Mouse (Mus musculus): ENCODE results near the gene Phkg2. TPM values are rescaled to one million over a fixed set of nuclear protein-coding genes. Genes with fewer than 3 reads are reported as not detected.
"Not testable (repeated sequence)": the region's sequence is repeated elsewhere in the genome, so short reads cannot be mapped to it uniquely, and the experiment has no call there.

Gene Phkg2
- total RNA-seq, 2 experiments from 2014 or later = 10.1 to 10.7 TPM

- intact Hi-C loops (cut with DNase I; ENCODE audit: low total_unique reads) = no loop called here
- no peak for DNase-seq
These were observed 23.6 kb downstream of the Phkg2 start for GRCm38 (mm10) chr7:127596747-127597146.

DNA sequence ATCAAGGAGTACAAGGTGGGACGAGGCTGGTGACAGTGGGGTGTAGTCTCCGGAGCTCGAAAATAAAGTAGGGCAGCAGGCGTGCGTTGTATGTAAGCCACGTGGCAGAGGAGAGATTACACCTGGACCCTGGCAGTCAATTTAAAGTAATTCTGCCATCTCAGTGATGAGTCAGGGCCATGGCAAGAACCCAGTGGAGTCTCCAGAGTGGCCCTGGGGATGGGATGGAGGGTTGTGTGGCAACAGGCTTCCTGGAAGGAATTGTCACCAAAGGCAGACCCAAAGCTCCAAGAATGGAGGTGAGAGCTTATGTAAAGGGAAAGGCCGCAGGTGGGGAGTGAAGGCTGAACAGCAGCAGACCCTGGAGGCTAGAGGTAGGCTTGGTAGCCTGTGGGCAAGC, 27.5 kb downstream of the Phkg2 start:
- intact Hi-C loops (cut with DNase I; ENCODE audit: low total_unique reads) = no loop called here
- DNase-seq = no peak

GRCm38 (mm10) chr7:127601735-127602134, 28.6 kb downstream of the Phkg2 start:
- DNase-seq = no peak
- intact Hi-C loops (cut with DNase I; ENCODE audit: low total_unique reads) = no loop called here

DNA sequence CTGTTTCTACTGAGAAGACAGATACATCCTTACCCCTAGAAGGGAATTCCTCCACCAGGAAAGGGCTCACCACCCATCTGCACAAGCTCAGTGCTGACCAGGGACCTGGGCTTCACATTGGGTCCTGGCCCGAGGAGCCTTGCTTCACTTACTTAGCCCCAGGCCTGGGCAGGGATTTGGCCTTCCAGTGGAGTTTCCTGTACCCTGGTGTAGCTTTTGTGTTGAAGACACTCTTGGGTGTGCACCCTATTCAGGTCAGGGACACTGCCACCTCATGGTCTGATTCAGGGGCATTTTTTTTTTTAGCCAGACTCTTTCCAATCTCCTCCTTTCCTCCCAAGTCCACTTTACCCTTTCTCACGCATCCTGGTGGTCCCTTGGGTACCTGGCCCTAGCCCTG, 29.8 kb downstream of the Phkg2 start:
- intact Hi-C loops (cut with DNase I; ENCODE audit: low total_unique reads) = no loop called here
- no peak for DNase-seq

- intact Hi-C loops (cut with DNase I; ENCODE audit: low total_unique reads) = no loop called here
- no peak for DNase-seq
These were observed 31.1 kb downstream of the Phkg2 start for GRCm38 (mm10) chr7:127604256-127604655.

- intact Hi-C loops (cut with DNase I; ENCODE audit: low total_unique reads) = loop anchor here (5.0 kb wide), 1 partner anchor 35 kb away; no protein-coding TSS in a partner anchor
- DNase-seq = no peak
These were observed 34.0 kb downstream of the Phkg2 start for GRCm38 (mm10) chr7:127607150-127607549.

GRCm38 (mm10) chr7:127611011-127611410, 37.9 kb downstream of the Phkg2 start:
- intact Hi-C loops (cut with DNase I; ENCODE audit: low total_unique reads) = no loop called here
- no peak for DNase-seq

- intact Hi-C loops (cut with DNase I; ENCODE audit: low total_unique reads) = no loop called here
- DNase-seq = no peak
These were observed 38.4 kb downstream of the Phkg2 start for GRCm38 (mm10) chr7:127611561-127611960.

DNA sequence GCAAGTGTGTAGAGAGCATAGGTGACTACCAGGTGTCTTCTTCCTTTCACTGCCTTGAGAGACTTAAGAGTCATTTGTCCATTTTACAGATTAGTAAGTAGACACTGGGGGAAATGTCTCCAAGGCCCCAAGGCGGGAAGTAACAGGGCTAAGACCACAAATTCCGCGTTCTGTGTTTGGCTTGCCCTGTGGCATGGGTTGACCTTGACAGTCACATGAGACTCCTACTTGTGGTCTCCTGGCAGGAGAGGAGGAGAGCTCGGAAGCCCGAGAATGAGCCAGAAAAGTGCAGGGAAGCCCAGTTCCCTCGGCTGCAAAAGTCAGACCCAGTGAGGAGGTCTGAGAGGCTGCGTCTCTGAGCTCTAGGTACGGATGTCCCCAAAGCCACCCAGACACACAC, 40.4 kb downstream of the Phkg2 start:
- intact Hi-C loops (cut with DNase I; ENCODE audit: low total_unique reads) = no loop called here
- DNase-seq = no peak

- DNase-seq = no peak
- intact Hi-C loops (cut with DNase I; ENCODE audit: low total_unique reads) = no loop called here
These were observed 41.0 kb downstream of the Phkg2 start for GRCm38 (mm10) chr7:127614091-127614490.

GRCm38 (mm10) chr7:127614511-127614890, 41.4 kb downstream of the Phkg2 start:
- DNase-seq = peak; percentile 56
- intact Hi-C loops (cut with DNase I; ENCODE audit: low total_unique reads) = no loop called here

DNA sequence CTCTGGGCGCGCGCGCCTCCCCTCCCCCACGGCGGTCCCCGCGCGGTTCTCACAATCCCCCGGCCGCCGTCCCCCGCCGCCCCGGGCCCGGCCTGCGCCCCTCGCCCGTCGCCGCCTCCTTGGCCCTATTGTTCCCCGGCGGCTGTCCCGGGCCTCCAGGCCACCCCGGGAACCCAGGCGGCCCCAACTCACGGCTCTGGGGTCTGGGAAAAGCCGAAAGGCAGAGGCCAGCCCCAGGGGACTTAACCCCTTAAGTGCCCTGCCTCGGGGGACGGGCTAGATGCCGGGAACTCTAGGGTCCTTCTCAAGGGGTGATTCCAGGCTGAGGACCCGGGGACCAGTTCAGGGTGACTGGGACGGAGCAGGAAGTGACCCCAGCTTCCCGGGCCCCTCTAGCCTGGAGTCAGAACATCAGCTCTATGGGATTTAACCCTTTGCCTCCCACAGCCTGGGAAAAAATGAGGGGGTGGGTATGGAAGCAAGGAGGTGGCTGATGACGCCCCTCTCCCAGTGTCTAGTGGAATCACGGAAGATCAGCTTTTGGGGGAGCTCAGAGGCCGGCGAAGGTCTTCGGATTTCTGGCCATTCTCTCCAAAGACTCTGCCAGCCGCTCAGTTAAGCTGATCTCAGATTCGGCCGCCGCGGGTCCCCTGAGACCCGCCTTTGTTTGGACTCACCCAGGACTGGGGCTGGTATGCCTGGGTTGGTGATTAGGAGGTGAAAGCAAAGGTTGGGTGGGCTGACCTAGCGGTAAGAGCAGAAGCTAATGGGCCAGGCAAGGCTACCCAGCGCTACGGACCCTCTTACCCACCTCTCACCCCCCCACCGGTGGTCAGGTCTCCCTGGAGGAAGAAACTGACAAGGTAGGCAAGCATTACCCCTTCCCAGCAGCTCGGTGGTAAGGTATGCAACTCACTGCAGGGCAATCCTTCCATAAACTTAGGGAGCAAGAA, 42.0 kb downstream of the Phkg2 start, which contains the start of gene Zfp629:
Zfp629 (minus strand) TSS at position 907 of the 953 bp plus-strand sequence.
- DNase-seq = peak; percentile 72
- intact Hi-C loops (cut with DNase I; ENCODE audit: low total_unique reads) = no loop called here

DNA sequence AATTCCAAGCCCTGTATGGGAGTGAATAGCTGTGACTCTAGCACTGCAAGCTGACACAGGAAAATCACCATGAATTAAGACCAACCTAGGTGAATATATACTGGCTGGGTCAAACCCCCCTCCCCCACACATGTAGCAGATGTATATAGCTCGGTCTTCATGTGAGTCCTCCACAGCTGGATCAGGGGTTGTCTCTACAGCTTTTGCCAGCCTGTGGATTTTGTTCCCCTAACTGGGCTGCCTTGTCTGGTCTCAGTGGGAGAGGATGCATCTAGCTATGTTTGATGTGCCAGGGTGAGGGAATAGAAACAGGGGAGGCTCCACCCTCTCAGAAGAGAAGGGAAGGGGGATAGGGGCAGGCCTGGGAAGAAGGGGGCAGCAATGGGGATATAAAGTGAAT, 43.2 kb downstream of the Phkg2 start:
- no peak for DNase-seq
- intact Hi-C loops (cut with DNase I; ENCODE audit: low total_unique reads) = no loop called here

GRCm38 (mm10) chr7:127616881-127617280, 43.7 kb downstream of the Phkg2 start:
- intact Hi-C loops (cut with DNase I; ENCODE audit: low total_unique reads) = no loop called here
- no peak for DNase-seq

DNA sequence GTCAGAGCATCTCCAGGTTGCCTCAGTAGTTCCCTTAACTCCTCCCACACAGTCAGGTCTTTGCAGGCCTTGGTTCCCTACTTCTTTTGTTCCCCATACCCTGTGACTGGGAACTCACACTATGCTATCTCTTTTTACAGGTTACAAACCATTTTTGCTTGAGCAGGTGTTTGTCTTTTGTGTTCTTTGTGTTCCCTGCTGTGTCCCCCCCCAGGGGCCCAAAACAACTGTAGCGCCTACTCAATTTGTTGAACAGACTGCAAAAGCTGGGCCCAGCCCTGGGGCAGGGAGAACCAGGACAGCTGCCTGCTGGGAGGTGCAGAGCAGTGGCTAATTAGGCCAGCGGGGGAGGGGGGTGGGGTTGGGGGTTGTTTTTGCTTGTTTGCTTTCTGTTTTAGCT, 44.8 kb downstream of the Phkg2 start:
- DNase-seq = no peak
- intact Hi-C loops (cut with DNase I; ENCODE audit: low total_unique reads) = no loop called here

DNA sequence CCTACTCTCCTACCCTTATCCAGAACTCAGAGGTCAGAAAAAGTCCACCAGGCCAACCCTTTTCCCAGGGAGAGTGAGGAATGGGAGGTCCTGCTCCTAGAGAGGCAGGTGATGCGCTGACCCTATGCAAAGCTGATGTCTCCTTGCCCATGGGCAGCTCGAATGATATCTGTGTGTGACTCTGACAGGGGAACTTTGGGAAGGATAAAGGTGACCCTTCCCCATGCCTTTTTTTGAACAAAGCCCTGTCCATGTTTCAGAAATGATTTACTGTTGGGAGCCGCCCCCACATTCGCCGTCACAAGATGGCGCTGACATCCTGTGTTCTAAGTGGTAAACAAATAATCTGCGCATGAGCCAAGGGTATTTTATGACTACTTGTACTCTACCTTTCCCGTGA, 45.3 kb downstream of the Phkg2 start:
- intact Hi-C loops (cut with DNase I; ENCODE audit: low total_unique reads); DNase-seq: not testable (repeated sequence)

DNA sequence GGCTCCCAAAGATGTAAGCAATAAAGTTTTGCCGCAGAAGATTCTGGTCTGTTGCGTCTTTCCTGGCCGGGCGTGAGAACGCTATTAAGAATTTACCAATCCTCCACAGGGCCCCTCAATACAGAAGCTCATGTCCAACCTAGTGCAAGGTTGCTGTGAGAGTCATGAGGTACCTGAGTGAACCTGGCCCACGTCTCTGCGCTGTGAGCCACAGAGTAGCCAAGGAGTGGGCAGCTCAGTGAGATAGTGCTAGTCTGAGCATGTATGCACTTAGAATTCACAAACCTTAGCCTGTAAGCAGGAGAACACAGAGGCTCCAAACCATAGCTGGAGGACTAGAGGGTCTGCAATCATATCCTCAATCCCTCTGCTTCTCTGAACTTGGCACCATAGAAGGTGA, 52.9 kb downstream of the Phkg2 start:
- DNase-seq = no peak
- intact Hi-C loops (cut with DNase I; ENCODE audit: low total_unique reads) = no loop called here

GRCm38 (mm10) chr7:127626471-127626870, 53.3 kb downstream of the Phkg2 start:
- DNase-seq = no peak
- intact Hi-C loops (cut with DNase I; ENCODE audit: low total_unique reads) = no loop called here

DNA sequence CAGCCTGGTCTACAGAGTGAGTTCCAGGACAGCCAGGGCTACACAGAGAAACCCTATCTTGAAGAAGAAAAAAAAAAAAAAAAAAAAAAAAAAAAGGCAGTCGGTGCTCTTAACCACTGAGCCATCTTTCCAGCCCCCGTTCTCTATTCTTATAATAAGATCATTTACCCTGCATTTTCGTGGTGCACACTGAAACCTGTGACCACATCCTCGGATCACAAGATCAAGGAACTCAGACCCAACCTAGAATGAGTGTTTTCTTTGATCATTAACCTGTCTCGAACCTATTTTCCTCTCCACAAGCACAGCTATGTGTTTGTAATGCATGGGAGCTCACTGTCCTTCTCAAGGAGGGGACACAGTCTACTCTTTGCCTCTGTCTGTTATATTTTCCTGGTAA, 55.5 kb downstream of the Phkg2 start:
- DNase-seq = no peak
- intact Hi-C loops (cut with DNase I; ENCODE audit: low total_unique reads) = no loop called here

DNA sequence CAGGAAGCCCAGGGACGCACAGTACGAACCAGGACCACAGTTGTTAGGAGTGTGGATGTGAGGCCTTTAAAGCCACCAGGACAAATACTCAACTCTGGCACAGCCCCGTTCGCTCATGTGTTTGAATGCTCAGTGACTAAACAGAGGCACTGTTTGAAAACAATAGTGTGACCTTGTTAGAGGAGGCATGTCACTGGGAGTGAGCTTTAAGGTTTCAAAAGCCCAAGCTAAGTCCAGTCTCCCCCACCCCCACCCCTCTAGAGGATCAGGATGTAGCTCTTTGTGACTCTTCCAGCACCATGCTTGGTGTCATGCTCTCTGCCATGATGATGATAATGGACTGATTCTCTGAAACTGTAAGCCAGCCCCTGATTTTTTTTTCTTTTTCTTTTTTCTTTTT, 58.3 kb downstream of the Phkg2 start:
- no peak for DNase-seq
- intact Hi-C loops (cut with DNase I; ENCODE audit: low total_unique reads) = no loop called here

Measured in gastrocnemius, postnatal 14 days (tissue).